Mouse (Mus musculus): ENCODE results near the gene Cyp27b1.

- no peak for TF ChIP-seq CTCF (IDR thresholded peaks at IDR 0.05; ENCODE audit: low read depth)
- TF ChIP-seq EP300 (IDR thresholded peaks at IDR 0.05; ENCODE audit: low read depth), result no peak
Observed at GRCm38 (mm10) chr10:127092742-127093141, 44.7 kb downstream of the Cyp27b1 start.

All from liver, embryonic 14.5 days (tissue).